Mouse (Mus musculus) heart, postnatal 0 days (tissue): ENCODE results near the gene Pcsk7. TPM values are rescaled to one million over a fixed set of nuclear protein-coding genes. Genes with fewer than 3 reads are reported as not detected.

Experiments used
- ATAC-seq: fragments of 200-750 bp; cut with Nextera tagmentation; 2 replicates; pipeline ENCODE4 v1.8.0; 2017; ENCODE audit warnings: low read depth, moderate number of reproducible peaks, moderate library complexity; ENCODE audit not compliant: insufficient read depth
- DNase-seq: peaks from one replicate; pipeline ENCODE4 v3.0.0-alpha.2; 2016; ENCODE audit warnings: low spot score
- H3K27ac ChIP-seq: fragments of 300-500 bp; sonication (generic); 2 replicates; pipeline ENCODE4 v1.5.1; 2014; ENCODE audit warnings: low read depth, mild to moderate bottlenecking
- H3K27me3 ChIP-seq: fragments of 300-500 bp; sonication (generic); 2 replicates; pipeline ENCODE4 v1.6.1; 2014; ENCODE audit warnings: low read length, mixed read lengths; ENCODE audit not compliant: control insufficient read depth, insufficient read depth
- H3K36me3 ChIP-seq: fragments of 300-500 bp; sonication (generic); replicated peaks from 2 replicates; pipeline ENCODE4 v1.6.1; 2014; ENCODE audit warnings: low read length, mixed read lengths; ENCODE audit not compliant: control insufficient read depth, insufficient read depth
- H3K4me1 ChIP-seq: fragments of 300-500 bp; sonication (generic); 2 replicates; pipeline ENCODE4 v1.6.1; 2014; ENCODE audit warnings: antibody characterized with exemption; ENCODE audit not compliant: control insufficient read depth, insufficient read depth
- H3K4me2 ChIP-seq: fragments of 300-500 bp; sonication (generic); 2 replicates; pipeline ENCODE4 v1.6.1; 2014; ENCODE audit warnings: low read depth, mild to moderate bottlenecking, low read length, moderate library complexity
- H3K4me3 ChIP-seq: fragments of 300-500 bp; sonication (generic); 2 replicates; pipeline ENCODE4 v1.5.1; 2014; ENCODE audit warnings: low read depth, low read length
- H3K9ac ChIP-seq: fragments of 300-500 bp; sonication (generic); replicated peaks from 2 replicates; pipeline ENCODE4 v1.6.1; 2014; ENCODE audit warnings: low read depth, low read length, mixed read lengths
- H3K9me3 ChIP-seq: fragments of 300-500 bp; sonication (generic); replicated peaks from 2 replicates; pipeline ENCODE4 v1.6.1; 2016; ENCODE audit warnings: low read length; ENCODE audit not compliant: control insufficient read depth
- CTCF ChIP-seq: IDR thresholded peaks from 2 replicates; pipeline ENCODE4 v1.5.1; 2016; ENCODE audit warnings: antibody characterized with exemption, control low read depth, low read depth
- EP300 ChIP-seq: IDR thresholded peaks from 2 replicates; pipeline ENCODE4 v1.6.1; 2016; ENCODE audit warnings: antibody characterized with exemption, low read depth
- WGBS: fragments of 180-500 bp; shearing (Covaris S2); extraction: QIAGEN DNeasy Blood & Tissue Kit; methylation state at CpG from one replicate; pipeline ENCODE4 v1.1.7; 2014; 5-methylcytosine and 5-hydroxymethylcytosine counted together
- polyA plus RNA-seq: library from polyadenylated mRNA; unstranded; fragments of >200 nt; fragmentation: Nextera tagmentation; extraction: Ambion mirVana; gene quantifications from 2 replicates; pipeline ENCODE4 v1.2.1, GENCODE M21; 2015
- total RNA-seq: library from RNA; depleted of rRNA; stranded (reverse); fragments of >200 nt; gene quantifications from 2 replicates; pipeline ENCODE4 v1.2.3, GENCODE M21; 2014; ENCODE audit warnings: low replicate concordance; rRNA removed

Gene Pcsk7
- total RNA-seq, result 31.7 and 57.1 TPM in 2 replicates
- 12.0 and 15.0 TPM in 2 replicates for polyA plus RNA-seq

GRCm38 (mm10) chr9:45906355-45907077 is at the start of gene Pcsk7, which contains the start of gene Rnf214:
Pcsk7 (plus strand) TSS chr9:45906497.
Rnf214 (minus strand) TSS chr9:45906911.
- Histone ChIP-seq H3K27me3 (no peaks in the 10 kb centered on the region), H3K9ac (peak within 1 kb of the TSS; percentile 80), H3K9me3 (no peaks in the 10 kb centered on the region), H3K4me1 (peaks cover 20% of the 10 kb centered on the region; the same call in 1 of the 2 replicates), H3K27ac (peak within 1 kb of the TSS; percentile 97), H3K4me2 (peak within 1 kb of the TSS; percentile 68), H3K4me3 (peak within 1 kb of the TSS; percentile 78), H3K36me3 (peaks cover 39% of the 10 kb centered on the region)
- peak; percentile 63 for TF ChIP-seq CTCF
- TF ChIP-seq EP300, result 0 out of 2 replicates have a peak, but pooled peaks have one; percentile 41
- DNase-seq (peak; percentile 86), ATAC-seq (peak; percentile 94)
- WGBS, result under 1% methylated on average over 79 of the region's 80 CpGs

GRCm38 (mm10) chr9:45859364-45859763 is 46.9 kb upstream of the Pcsk7 start:
- no peak overlapping the region for H3K9ac ChIP-seq
- H3K27me3 ChIP-seq, result no peaks in the 10 kb centered on the region
- no peak for DNase-seq
- WGBS, result 93% methylated on average over 10 of the region's 10 CpGs
- H3K27ac ChIP-seq, result no peak overlapping the region
- no peak for TF ChIP-seq EP300
- no peak for TF ChIP-seq CTCF
- no peaks in the 10 kb centered on the region for H3K4me1 ChIP-seq
- H3K4me2 ChIP-seq, result no peak overlapping the region
- H3K9me3 ChIP-seq, result no peaks in the 10 kb centered on the region
- H3K36me3 ChIP-seq, result peaks cover 96% of the 10 kb centered on the region
- ATAC-seq, result no peak
- no peak overlapping the region for H3K4me3 ChIP-seq

DNA sequence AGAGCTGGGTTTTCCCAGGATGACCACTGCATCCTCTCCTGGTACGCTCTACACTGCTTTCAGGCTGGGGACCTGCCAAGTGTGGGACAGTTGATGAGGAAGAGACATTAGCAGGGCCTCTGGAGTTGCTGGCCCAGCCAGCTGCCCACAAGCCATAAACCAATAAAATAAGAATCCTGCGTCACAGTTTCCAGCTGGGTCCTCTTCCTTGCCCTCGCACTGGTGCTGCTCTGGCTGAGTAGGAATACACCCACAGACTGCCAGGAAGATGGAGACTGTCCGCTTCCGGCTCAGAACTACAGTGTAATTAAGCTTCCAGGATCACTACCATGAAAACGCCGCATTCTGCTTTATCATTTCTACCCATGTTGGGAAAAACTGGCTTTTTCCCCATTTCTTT is 44.5 kb upstream of the Pcsk7 start:
- TF ChIP-seq CTCF (no peak), EP300 (no peak)
- H3K27me3 ChIP-seq, result no peaks in the 10 kb centered on the region
- H3K9ac ChIP-seq, result no peak overlapping the region
- H3K27ac ChIP-seq, result no peak overlapping the region
- no peak overlapping the region for H3K4me2 ChIP-seq
- no peak overlapping the region for H3K4me3 ChIP-seq
- no peaks in the 10 kb centered on the region for H3K4me1 ChIP-seq
- DNase-seq (no peak), ATAC-seq (no peak)
- no peaks in the 10 kb centered on the region for H3K9me3 ChIP-seq
- H3K36me3 ChIP-seq, result peaks cover 92% of the 10 kb centered on the region
- 96% methylated on average over 7 of the region's 7 CpGs for WGBS

- no peak overlapping the region for H3K27ac ChIP-seq
- no peak overlapping the region for H3K4me2 ChIP-seq
- DNase-seq, result no peak
- no peak overlapping the region for H3K9ac ChIP-seq
- H3K27me3 ChIP-seq, result no peaks in the 10 kb centered on the region
- H3K4me1 ChIP-seq, result no peaks in the 10 kb centered on the region
- H3K36me3 ChIP-seq, result peaks cover 78% of the 10 kb centered on the region
- no peak overlapping the region for H3K4me3 ChIP-seq
- no peak for ATAC-seq
- no peaks in the 10 kb centered on the region for H3K9me3 ChIP-seq
- WGBS, result 97% methylated on average over 3 of the region's 3 CpGs
- TF ChIP-seq EP300, result no peak
- no peak for TF ChIP-seq CTCF
Measured at GRCm38 (mm10) chr9:45869181-45869580, 37.1 kb upstream of the Pcsk7 start.

- no peak overlapping the region for H3K4me3 ChIP-seq
- no peaks in the 10 kb centered on the region for H3K9me3 ChIP-seq
- DNase-seq (no peak), ATAC-seq (no peak)
- H3K27me3 ChIP-seq, result no peaks in the 10 kb centered on the region
- H3K36me3 ChIP-seq, result peaks cover 74% of the 10 kb centered on the region
- no peak overlapping the region for H3K27ac ChIP-seq
- H3K4me1 ChIP-seq, result no peaks in the 10 kb centered on the region
- H3K4me2 ChIP-seq, result no peak overlapping the region
- WGBS, result 89% methylated on average over 3 of the region's 3 CpGs
- TF ChIP-seq CTCF (no peak), EP300 (no peak)
- H3K9ac ChIP-seq, result no peak overlapping the region
Measured at GRCm38 (mm10) chr9:45870265-45870664, 36.0 kb upstream of the Pcsk7 start.
